Mouse (Mus musculus) kidney, adult 2 months (tissue): ENCODE results near the gene Nrap. TPM values are rescaled to one million over a fixed set of nuclear protein-coding genes. Genes with fewer than 3 reads are reported as not detected.
A peak's percentile ranks its signal among the peaks of the same experiment; 100 is the strongest.
"Not testable (repeated sequence)": the region's sequence is repeated elsewhere in the genome, so short reads cannot be mapped to it uniquely, and the experiment has no call there.

ENCODE experiments used
- DNase-seq: peaks from one replicate; pipeline ENCODE4 v3.0.0; 2021
- H3K27ac ChIP-seq: fragments of 200-500 bp; 2 replicates; pipeline ENCODE4 v1.5.1; 2012; ENCODE audit warnings: low read depth, low read length, control low read depth, inconsistent platforms; ENCODE audit not compliant: insufficient read depth
- H3K27me3 ChIP-seq: fragments of 200-500 bp; replicated peaks from 2 replicates; pipeline ENCODE4 v1.6.1; 2012; ENCODE audit warnings: mild to moderate bottlenecking, moderate library complexity, low read length, inconsistent platforms; ENCODE audit not compliant: control insufficient read depth, insufficient read depth
- H3K36me3 ChIP-seq: fragments of 200-500 bp; 2 replicates; pipeline ENCODE4 v1.6.1; 2012; ENCODE audit warnings: mild to moderate bottlenecking, moderate library complexity, low read length, inconsistent platforms; ENCODE audit not compliant: control insufficient read depth, insufficient read depth
- H3K4me1 ChIP-seq: fragments of 200-500 bp; 2 replicates; pipeline ENCODE4 v1.6.1; 2011; ENCODE audit warnings: low read length; ENCODE audit not compliant: control insufficient read depth, insufficient read depth
- H3K4me3 ChIP-seq: fragments of 200-500 bp; 2 replicates; pipeline ENCODE4 v1.5.1; 2011; ENCODE audit warnings: mild to moderate bottlenecking, low read depth, low read length, control low read depth; ENCODE audit not compliant: insufficient read depth
- CTCF ChIP-seq: fragments of 200-500 bp; conservative IDR thresholded peaks from 2 replicates; pipeline ENCODE4 v1.5.1; 2011; ENCODE audit warnings: low read depth, mild to moderate bottlenecking, control low read depth, low read length, moderate library complexity, mixed read lengths; ENCODE audit not compliant: insufficient read depth, insufficient read length
- POLR2A ChIP-seq: fragments of 200-500 bp; IDR thresholded peaks from one replicate; pipeline ENCODE4 v1.6.1; 2011; ENCODE audit warnings: low read depth, low read length, control low read depth
- WGBS: fragments of 180-500 bp; shearing (Covaris S2); methylation state at CpG from one replicate; pipeline ENCODE4 v1.1.7; 2018; 5-methylcytosine and 5-hydroxymethylcytosine counted together
- polyA plus RNA-seq: library from polyadenylated mRNA; depleted of rRNA; stranded (reverse); fragments of >200 nt; gene quantifications from 2 replicates; pipeline ENCODE4 v1.2.3, GENCODE M21; 2012

Nrap gene
- polyA plus RNA-seq, 1 experiment: 5.0 TPM

DNA sequence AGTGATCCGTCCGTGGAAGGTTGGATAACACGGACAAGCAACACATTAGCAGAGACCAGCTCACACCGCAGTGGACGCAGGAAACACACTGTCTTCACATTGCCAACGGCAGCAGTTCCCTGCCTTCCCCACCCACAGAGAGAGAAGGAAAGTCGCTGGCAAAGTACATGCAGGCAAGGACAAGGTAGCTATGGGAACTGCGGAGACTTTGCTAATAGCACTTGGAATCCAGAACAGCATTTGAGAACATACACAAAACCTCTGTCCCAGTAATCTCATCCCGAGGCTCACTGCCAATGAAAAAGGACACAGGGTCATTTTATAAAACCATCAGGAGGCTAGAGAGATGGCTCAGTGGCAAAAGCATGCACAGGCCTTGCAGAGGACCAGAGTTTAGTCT, 23.2 kb downstream of the Nrap start:
- Histone ChIP-seq H3K4me1 (no peaks in the 10 kb centered on the region), H3K4me3 (no peak overlapping the region), H3K27ac (no peak overlapping the region), H3K36me3 (no peaks in the 10 kb centered on the region), H3K27me3 (no peaks in the 10 kb centered on the region)
- no peak for TF ChIP-seq POLR2A
- TF ChIP-seq CTCF: no peak
- DNase-seq: no peak
- 84% methylated on average over 9 of the region's 9 CpGs for WGBS

DNA sequence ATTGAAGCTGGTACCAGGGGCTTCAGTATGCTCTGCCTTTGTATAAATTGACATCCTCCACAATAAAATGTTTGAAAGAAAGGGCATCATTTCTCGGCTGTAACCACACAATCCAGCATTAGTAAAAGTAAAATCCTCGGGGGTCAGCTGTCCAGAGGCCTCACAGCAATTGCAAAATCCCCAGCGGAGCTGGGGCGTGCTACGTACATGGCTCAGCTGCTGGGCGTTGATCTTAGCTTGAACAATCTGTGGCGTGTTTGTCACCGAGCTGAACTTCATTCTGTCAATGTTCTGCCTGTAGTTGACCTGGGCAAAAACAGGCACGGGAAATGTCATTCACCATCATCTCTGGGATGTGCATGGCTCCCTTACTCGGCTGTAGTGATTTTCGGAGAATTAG, 23.7 kb downstream of the Nrap start:
- Histone ChIP-seq H3K4me3 (no peak overlapping the region), H3K27ac (no peak overlapping the region), H3K4me1 (no peaks in the 10 kb centered on the region), H3K27me3 (no peaks in the 10 kb centered on the region), H3K36me3 (no peaks in the 10 kb centered on the region)
- 87% methylated on average over 11 of the region's 11 CpGs for WGBS
- TF ChIP-seq CTCF: no peak
- DNase-seq: no peak

DNA sequence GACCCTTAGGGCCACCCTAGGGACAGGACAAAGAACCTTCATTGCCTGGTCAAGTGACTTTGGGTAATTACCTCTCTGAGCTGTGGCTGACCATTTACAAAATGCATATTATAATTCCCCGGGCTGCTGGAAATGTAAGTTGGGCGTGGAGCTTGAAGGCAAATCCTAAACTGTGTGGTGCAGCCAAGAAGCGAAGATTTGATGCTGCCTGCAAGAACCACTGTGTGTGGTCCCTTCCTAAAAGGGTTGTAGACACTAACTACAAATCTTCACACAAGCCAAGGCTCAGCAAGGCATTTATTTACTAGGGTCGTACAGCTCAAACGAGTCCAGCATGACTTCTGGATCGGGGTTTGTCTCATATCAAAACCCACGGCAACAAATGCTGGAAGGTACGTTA, 25.3 kb downstream of the Nrap start:
- Histone ChIP-seq H3K36me3 (no peaks in the 10 kb centered on the region), H3K27me3 (no peaks in the 10 kb centered on the region), H3K4me3 (no peak overlapping the region), H3K27ac (no peak overlapping the region), H3K4me1 (no peaks in the 10 kb centered on the region)
- no peak for DNase-seq
- TF ChIP-seq POLR2A (no peak), CTCF (no peak)
- 79% methylated on average over 8 of the region's 8 CpGs for WGBS

DNA sequence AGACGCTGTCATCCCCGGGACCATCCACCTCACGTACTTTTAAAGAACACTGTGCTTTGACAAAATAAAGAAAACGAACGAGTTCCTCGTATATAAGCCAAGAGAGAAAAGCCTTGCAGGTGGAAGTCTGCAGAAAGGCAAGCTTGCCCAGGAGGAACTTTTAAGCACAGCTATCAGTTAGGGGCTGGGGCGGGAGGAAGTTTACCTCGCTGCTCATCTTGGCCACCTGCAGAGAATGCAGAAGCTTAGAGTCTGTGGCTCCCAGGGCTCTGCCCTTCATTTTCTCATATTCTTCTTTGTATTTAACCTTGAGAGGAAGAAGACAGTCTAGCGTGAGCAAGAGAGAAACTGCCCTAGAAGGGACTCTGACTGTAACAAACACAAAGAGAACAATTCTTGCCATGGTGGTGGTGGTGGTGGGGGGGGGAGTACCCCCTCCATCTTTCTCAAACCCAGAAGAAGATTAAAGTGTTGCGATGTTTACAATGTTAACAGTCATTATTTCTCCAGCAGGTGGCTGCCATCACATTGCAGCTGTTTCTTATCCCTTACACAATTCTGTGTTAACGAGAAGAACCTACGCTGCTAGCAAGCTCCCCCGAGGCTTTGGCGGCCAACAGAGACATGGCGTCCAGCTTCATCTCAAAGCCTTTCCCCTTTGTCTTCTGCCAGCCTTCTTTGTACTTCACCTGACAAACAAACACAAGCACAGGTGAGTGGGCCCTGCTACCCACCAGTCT, 25.9 kb downstream of the Nrap start:
- no peaks in the 10 kb centered on the region for H3K4me1 ChIP-seq
- TF ChIP-seq CTCF (no peak), POLR2A (no peak)
- no peak overlapping the region for H3K4me3 ChIP-seq
- WGBS: 72% methylated on average over 15 of the region's 15 CpGs
- H3K27ac ChIP-seq: no peak overlapping the region
- DNase-seq: no peak
- no peaks in the 10 kb centered on the region for H3K27me3 ChIP-seq
- no peaks in the 10 kb centered on the region for H3K36me3 ChIP-seq

DNA sequence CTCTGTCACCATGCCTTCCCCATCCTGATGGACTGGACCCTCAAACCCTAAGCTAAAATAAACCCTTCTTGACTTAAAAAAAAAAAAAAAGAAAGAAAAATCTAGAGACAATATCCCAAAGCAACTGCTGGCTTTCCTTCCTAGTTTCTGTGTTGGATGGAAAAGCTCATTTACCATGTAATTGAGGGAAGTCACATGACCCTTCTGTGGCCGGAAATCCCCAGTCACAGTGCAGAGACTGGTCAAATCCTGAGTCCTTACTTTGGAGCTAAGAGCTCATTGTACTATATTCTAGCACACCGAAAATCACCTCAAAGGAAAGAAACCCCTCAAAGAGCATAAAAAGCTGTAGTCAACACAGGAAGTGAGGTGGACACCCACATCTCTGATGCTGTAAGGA, 30.9 kb downstream of the Nrap start:
- no peak overlapping the region for H3K27ac ChIP-seq
- no peak for DNase-seq
- no peak overlapping the region for H3K4me3 ChIP-seq
- H3K36me3 ChIP-seq: no peaks in the 10 kb centered on the region
- TF ChIP-seq CTCF (no peak), POLR2A (no peak)
- no peaks in the 10 kb centered on the region for H3K27me3 ChIP-seq
- WGBS: 66% methylated on average over 2 of the region's 2 CpGs
- H3K4me1 ChIP-seq: no peaks in the 10 kb centered on the region

DNA sequence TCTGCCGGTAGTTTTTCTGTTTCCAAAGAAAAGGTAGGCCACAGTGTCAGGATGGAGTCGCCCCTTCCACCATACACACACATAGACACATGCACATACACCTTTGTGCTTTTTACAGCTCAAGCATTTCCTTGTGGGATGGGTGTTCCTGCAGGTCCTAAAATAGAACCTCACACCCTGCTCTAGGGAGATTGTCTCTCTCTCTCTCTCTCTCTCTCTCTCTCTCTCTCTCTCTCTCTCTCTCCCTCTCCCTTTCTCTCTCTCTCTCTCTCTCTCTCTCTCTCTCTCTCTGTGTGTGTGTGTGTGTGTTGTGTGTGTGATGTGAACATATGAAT, 32.5 kb downstream of the Nrap start:
- H3K4me3 ChIP-seq, H3K27me3 ChIP-seq, H3K36me3 ChIP-seq, H3K4me1 ChIP-seq, DNase-seq, H3K27ac ChIP-seq: not testable (repeated sequence)
- WGBS: 79% methylated on average over 2 of the region's 2 CpGs

DNA sequence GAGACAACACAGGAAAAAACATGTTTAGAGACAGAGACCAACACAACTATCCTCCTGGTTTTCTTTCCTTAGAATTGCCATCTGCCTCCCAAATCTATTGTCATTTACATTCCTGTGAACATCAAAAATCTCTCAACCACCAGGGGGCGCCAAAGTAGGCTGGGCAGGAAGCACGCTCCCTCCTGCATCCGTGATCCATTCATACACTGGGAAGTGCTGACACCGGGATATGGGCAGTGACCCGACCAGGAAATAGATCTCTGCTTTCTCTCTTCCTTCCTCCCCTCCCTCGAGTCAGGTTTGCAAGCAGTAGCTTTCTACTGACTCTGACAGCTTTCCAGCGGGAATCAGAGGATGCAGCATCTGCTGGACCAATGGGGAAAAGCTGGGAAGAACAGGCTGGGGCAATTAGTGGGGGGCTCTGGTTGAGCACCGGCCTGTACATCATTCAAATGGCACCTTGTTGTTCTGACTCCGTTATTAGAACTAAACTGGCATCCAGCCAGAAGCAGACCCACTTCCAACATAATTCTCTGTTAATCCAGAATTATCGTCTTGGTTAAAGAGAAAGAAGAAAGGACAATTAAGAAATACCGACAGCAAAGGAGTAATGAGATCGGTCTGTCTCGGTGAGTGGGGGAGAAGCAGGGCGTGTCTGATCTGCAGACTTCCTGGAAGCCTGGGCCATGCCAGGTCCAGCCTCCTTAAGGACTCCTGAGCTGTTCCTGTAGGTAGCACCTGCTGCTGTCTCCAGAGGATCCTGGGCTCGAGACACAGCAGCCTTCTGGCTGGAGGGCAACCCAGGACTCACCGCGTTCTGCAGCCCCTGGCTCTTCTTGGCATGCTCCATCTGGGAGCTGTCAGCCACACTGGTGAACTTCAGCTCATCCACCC, 33.1 kb downstream of the Nrap start:
- Histone ChIP-seq H3K4me3 (no peak overlapping the region), H3K4me1 (no peaks in the 10 kb centered on the region), H3K36me3 (no peaks in the 10 kb centered on the region), H3K27ac (no peak overlapping the region), H3K27me3 (no peaks in the 10 kb centered on the region)
- WGBS: 26% methylated on average over 17 of the region's 17 CpGs
- peak; percentile 71 for DNase-seq
- TF ChIP-seq POLR2A (no peak), CTCF (peak; percentile 89)
